Mouse (Mus musculus) midbrain, embryonic 14.5 days (tissue): Measurements from ENCODE around the gene Rbpj. TPM values are rescaled to one million over a fixed set of nuclear protein-coding genes. Genes with fewer than 3 reads are reported as not detected.

ENCODE experiments used
- ATAC-seq: fragments of 200-750 bp; cut with Nextera tagmentation; 2 replicates; pipeline ENCODE4 v1.8.0; 2017; ENCODE audit warnings: moderate number of reproducible peaks, moderate library complexity; ENCODE audit not compliant: low FRiP score, low TSS enrichment
- DNase-seq: peaks from one replicate; pipeline ENCODE4 v3.0.0-alpha.2; 2015
- H3K27ac ChIP-seq: fragments of 300-500 bp; sonication (generic); replicated peaks from 2 replicates; pipeline ENCODE4 v1.5.1; 2014; ENCODE audit warnings: mild to moderate bottlenecking, low read depth, low read length, moderate library complexity
- H3K27me3 ChIP-seq: fragments of 300-500 bp; sonication (generic); 2 replicates; pipeline ENCODE4 v1.6.1; 2014; ENCODE audit warnings: low read length, control low read depth, mixed read lengths; ENCODE audit not compliant: control insufficient read depth, insufficient read depth
- H3K36me3 ChIP-seq: fragments of 300-500 bp; sonication (generic); 2 replicates; pipeline ENCODE4 v1.6.1; 2014; ENCODE audit warnings: low read length, control low read depth; ENCODE audit not compliant: control insufficient read depth, insufficient read depth
- H3K4me1 ChIP-seq: fragments of 300-500 bp; sonication (generic); 2 replicates; pipeline ENCODE4 v1.6.1; 2014; ENCODE audit warnings: mild to moderate bottlenecking, antibody characterized with exemption, low read length, control low read depth; ENCODE audit not compliant: control insufficient read depth, insufficient read depth
- H3K4me2 ChIP-seq: fragments of 300-500 bp; sonication (generic); 2 replicates; pipeline ENCODE4 v1.6.1; 2014; ENCODE audit warnings: mild to moderate bottlenecking, low read length, moderate library complexity
- H3K4me3 ChIP-seq: fragments of 300-500 bp; sonication (generic); replicated peaks from 2 replicates; pipeline ENCODE4 v1.5.1; 2014; ENCODE audit warnings: low read depth, low read length
- H3K9ac ChIP-seq: fragments of 300-500 bp; sonication (generic); replicated peaks from 2 replicates; pipeline ENCODE4 v1.6.1; 2014; ENCODE audit warnings: mild to moderate bottlenecking, low read length, moderate library complexity
- H3K9me3 ChIP-seq: fragments of 300-500 bp; sonication (generic); 2 replicates; pipeline ENCODE4 v1.6.1; 2016; ENCODE audit warnings: low read length, control low read depth, mixed read lengths; ENCODE audit not compliant: control insufficient read depth
- WGBS: fragments of 180-500 bp; shearing (Covaris S2); extraction: QIAGEN DNeasy Blood & Tissue Kit; methylation state at CpG from one replicate; pipeline ENCODE4 v1.1.7; 2014; 5-methylcytosine and 5-hydroxymethylcytosine counted together
- polyA plus RNA-seq: library from polyadenylated mRNA; unstranded; fragments of >200 nt; fragmentation: Nextera tagmentation; extraction: Ambion mirVana; gene quantifications from 2 replicates; pipeline ENCODE4 v1.2.1, GENCODE M21; 2014

Rbpj gene
- polyA plus RNA-seq, 1 experiment from 2014 or later = 52.9 TPM

DNA sequence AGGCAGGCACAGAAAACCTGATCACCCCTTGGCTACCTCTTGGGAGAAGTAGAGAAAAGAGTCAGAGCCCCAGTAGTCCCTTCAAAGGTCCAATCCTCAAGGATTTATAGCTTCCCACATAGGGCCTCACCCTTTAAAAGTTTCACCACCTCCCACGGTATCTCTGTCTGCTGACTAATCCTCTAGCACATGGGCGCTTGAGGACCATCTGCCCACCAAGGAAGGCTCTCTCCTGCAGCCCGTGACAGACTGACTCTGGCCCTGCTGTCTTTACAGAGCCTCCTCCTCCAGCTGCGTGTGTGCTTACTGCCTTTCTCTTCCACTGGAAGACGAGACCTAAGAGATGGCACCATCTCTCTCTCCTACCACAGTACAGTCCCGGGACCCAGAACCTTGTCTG, 213.7 kb downstream of the Rbpj start:
- H3K4me2 ChIP-seq = no peak overlapping the region
- ATAC-seq (no peak), DNase-seq (no peak)
- H3K4me1 ChIP-seq = no peaks in the 10 kb centered on the region
- no peaks in the 10 kb centered on the region for H3K36me3 ChIP-seq
- H3K4me3 ChIP-seq = no peak overlapping the region
- no peak overlapping the region for H3K9ac ChIP-seq
- no peak overlapping the region for H3K27ac ChIP-seq
- WGBS = 75% methylated on average over 6 of the region's 6 CpGs
- H3K9me3 ChIP-seq = no peaks in the 10 kb centered on the region
- H3K27me3 ChIP-seq = no peaks in the 10 kb centered on the region

- Histone ChIP-seq H3K9ac (no peak overlapping the region), H3K27ac (no peak overlapping the region), H3K36me3 (no peaks in the 10 kb centered on the region), H3K27me3 (no peaks in the 10 kb centered on the region), H3K4me3 (no peak overlapping the region), H3K4me2 (no peak overlapping the region), H3K9me3 (no peaks in the 10 kb centered on the region), H3K4me1 (no peaks in the 10 kb centered on the region)
- ATAC-seq (no peak), DNase-seq (peak; percentile 21)
- whole genome bisulfite sequencing = 72% methylated on average over 3 of the region's 3 CpGs
These were observed 218.0 kb downstream of the Rbpj start for GRCm38 (mm10) chr5:53683916-53684315.

GRCm38 (mm10) chr5:53684417-53684816, 218.5 kb downstream of the Rbpj start:
- no peaks in the 10 kb centered on the region for H3K9me3 ChIP-seq
- no peaks in the 10 kb centered on the region for H3K27me3 ChIP-seq
- no peak overlapping the region for H3K9ac ChIP-seq
- DNase-seq = no peak
- no peaks in the 10 kb centered on the region for H3K36me3 ChIP-seq
- H3K4me2 ChIP-seq = no peak overlapping the region
- H3K4me1 ChIP-seq = no peaks in the 10 kb centered on the region
- no peak overlapping the region for H3K27ac ChIP-seq
- WGBS = 72% methylated on average over 1 of the region's 1 CpGs
- ATAC-seq = no peak
- no peak overlapping the region for H3K4me3 ChIP-seq

- H3K9me3 ChIP-seq = no peaks in the 10 kb centered on the region
- no peak overlapping the region for H3K4me3 ChIP-seq
- H3K4me1 ChIP-seq = no peaks in the 10 kb centered on the region
- no peaks in the 10 kb centered on the region for H3K36me3 ChIP-seq
- DNase-seq (no peak), ATAC-seq (no peak)
- H3K9ac ChIP-seq = no peak overlapping the region
- no peak overlapping the region for H3K27ac ChIP-seq
- WGBS = 88% methylated on average over 4 of the region's 4 CpGs
- no peak overlapping the region for H3K4me2 ChIP-seq
- H3K27me3 ChIP-seq = no peaks in the 10 kb centered on the region
These were observed 219.7 kb downstream of the Rbpj start for GRCm38 (mm10) chr5:53685623-53686022.

- Histone ChIP-seq H3K36me3 (no peaks in the 10 kb centered on the region), H3K27ac (no peak overlapping the region), H3K4me1 (no peaks in the 10 kb centered on the region), H3K9me3 (no peaks in the 10 kb centered on the region), H3K4me3 (no peak overlapping the region), H3K4me2 (no peak overlapping the region), H3K9ac (no peak overlapping the region), H3K27me3 (no peaks in the 10 kb centered on the region)
- DNase-seq (no peak), ATAC-seq (no peak)
- WGBS = 90% methylated on average over 2 of the region's 2 CpGs
These were observed 220.4 kb downstream of the Rbpj start for GRCm38 (mm10) chr5:53686379-53686778.

- ATAC-seq (no peak), DNase-seq (no peak)
- no peaks in the 10 kb centered on the region for H3K27me3 ChIP-seq
- H3K9ac ChIP-seq = no peak overlapping the region
- no peaks in the 10 kb centered on the region for H3K9me3 ChIP-seq
- H3K4me2 ChIP-seq = no peak overlapping the region
- no peak overlapping the region for H3K27ac ChIP-seq
- H3K36me3 ChIP-seq = no peaks in the 10 kb centered on the region
- H3K4me3 ChIP-seq = no peak overlapping the region
- 83% methylated on average over 7 of the region's 7 CpGs for WGBS
- H3K4me1 ChIP-seq = no peaks in the 10 kb centered on the region
These were observed 222.4 kb downstream of the Rbpj start for GRCm38 (mm10) chr5:53688326-53688725.

DNA sequence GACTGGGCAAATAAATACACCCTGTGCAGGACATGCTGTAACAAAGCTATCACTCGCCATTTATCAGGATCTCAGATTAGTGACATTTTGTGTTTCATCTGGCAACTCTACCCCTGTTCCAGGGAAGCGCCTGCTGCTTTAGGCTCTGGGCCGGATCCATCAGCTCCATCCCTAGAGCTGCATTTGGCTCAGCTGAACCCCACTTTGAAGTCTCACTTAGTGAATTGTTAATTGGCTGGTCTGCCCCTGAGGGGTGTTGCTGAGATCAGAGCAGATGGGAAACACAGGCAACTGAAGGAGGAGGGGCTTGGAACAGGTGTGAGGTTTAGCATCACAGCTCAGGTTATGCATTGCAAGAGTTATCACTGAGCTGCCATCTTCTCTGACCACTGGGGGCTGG, 225.6 kb downstream of the Rbpj start:
- Histone ChIP-seq H3K27ac (no peak overlapping the region), H3K36me3 (no peaks in the 10 kb centered on the region), H3K4me2 (no peak overlapping the region), H3K9me3 (no peaks in the 10 kb centered on the region), H3K4me3 (no peak overlapping the region), H3K9ac (no peak overlapping the region), H3K27me3 (no peaks in the 10 kb centered on the region), H3K4me1 (no peaks in the 10 kb centered on the region)
- no peak for DNase-seq
- ATAC-seq = no peak
- 61% methylated on average over 3 of the region's 3 CpGs for WGBS

GRCm38 (mm10) chr5:53692100-53692499, 226.1 kb downstream of the Rbpj start:
- WGBS = 90% methylated on average over 8 of the region's 8 CpGs
- Histone ChIP-seq H3K4me1 (no peaks in the 10 kb centered on the region), H3K4me3 (no peak overlapping the region), H3K36me3 (no peaks in the 10 kb centered on the region), H3K27ac (no peak overlapping the region), H3K4me2 (no peak overlapping the region), H3K9ac (no peak overlapping the region), H3K27me3 (no peaks in the 10 kb centered on the region), H3K9me3 (no peaks in the 10 kb centered on the region)
- DNase-seq (no peak), ATAC-seq (no peak)

- DNase-seq = no peak
- ATAC-seq = no peak
These were observed 226.7 kb downstream of the Rbpj start for GRCm38 (mm10) chr5:53692662-53693061.

More at GRCm38 (mm10) chr5:53692662-53693061, 226.7 kb downstream of the Rbpj start:
- H3K27ac ChIP-seq = no peak overlapping the region
- H3K4me3 ChIP-seq = no peak overlapping the region
- no peak overlapping the region for H3K9ac ChIP-seq
- H3K9me3 ChIP-seq = no peaks in the 10 kb centered on the region
- no peak overlapping the region for H3K4me2 ChIP-seq
- no peaks in the 10 kb centered on the region for H3K4me1 ChIP-seq
- H3K27me3 ChIP-seq = no peaks in the 10 kb centered on the region
- no peaks in the 10 kb centered on the region for H3K36me3 ChIP-seq
- 95% methylated on average over 1 of the region's 1 CpGs for WGBS
